8 mouse cellular contexts compared by ENCODE assay signal in the genomic region with DNA sequence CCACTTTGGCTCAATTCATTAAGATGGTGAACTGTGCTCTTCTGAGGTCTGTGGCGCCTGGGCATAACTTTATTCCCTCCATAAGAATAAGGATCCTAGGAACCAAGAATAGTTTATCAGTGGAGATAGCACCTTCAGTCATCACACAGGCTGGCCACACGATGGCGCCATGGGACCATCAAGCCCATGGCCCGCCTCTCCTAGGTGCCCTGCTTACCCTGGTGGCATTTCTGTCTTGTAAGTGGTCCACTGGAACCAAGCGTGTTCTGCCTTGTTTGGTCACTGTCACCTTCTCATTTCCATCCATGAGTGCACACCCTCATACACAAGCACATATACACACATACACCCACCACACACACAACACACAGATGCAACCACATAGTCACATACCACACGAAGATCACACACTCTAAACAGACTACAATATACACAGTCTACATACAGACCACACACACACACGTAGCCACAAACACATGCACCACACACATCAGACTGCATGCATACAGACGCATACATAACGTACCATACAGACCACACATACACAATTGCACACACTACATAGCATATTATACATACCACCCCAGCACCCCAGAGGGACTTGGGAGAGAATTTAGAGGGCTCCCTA.
DNase-seq lines count a peak whose midpoint lies in the region; ATAC-seq and TF ChIP-seq lines count a peak whose summit lies in the region.
"Had no signal": no experiment of that assay in that cellular context is flagged by ENCODE, and none has a peak within 500 bp of the region (broad histone marks: within the 10 kb centered on the region; RNA-seq: fewer than 3 reads in every experiment).

No protein-coding gene starts in this region.

- H3K36me3 ChIP-seq in E14TG2a.4 (ENCODE audit: insufficient read depth, low read length) = no peaks in the 10 kb centered on the region
- no peaks in the 10 kb centered on the region for H3K36me3 ChIP-seq in kidney, embryonic 16.5 days (ENCODE audit: insufficient read depth, low read length)
- H3K36me3 ChIP-seq in lung, postnatal 0 days (ENCODE audit: insufficient read depth, low read length) = no peaks in the 10 kb centered on the region
- H3K36me3 ChIP-seq: heart, embryonic 15.5 days had no signal

- TF ChIP-seq POLR2A in cerebellum, adult 2 months (IDR thresholded peaks at IDR 0.05; ENCODE audit: borderline replicate concordance, insufficient read depth, low read length) = no peak

- H3K9me3 ChIP-seq in E14TG2a.4 (ENCODE audit: low read length) = no peaks in the 10 kb centered on the region
- H3K9me3 ChIP-seq in kidney, embryonic 16.5 days (ENCODE audit: low read length) = no peaks in the 10 kb centered on the region
- no peaks in the 10 kb centered on the region for H3K9me3 ChIP-seq in lung, postnatal 0 days (ENCODE audit: low read length)
- H3K9me3 ChIP-seq: heart, embryonic 15.5 days had no signal

- no peak for TF ChIP-seq EP300 in lung, postnatal 0 days (IDR thresholded peaks at IDR 0.05)

- peak; percentile 61 for DNase-seq in 416B (ENCODE audit: low read depth)
- DNase-seq in cerebellum, adult 2 months = peak; percentile 7 to 21
- peak; percentile 31 for DNase-seq in forelimb bud, embryonic 11.5 days (ENCODE audit: low read depth, low spot score)
- DNase-seq in lung, postnatal 0 days (ENCODE audit: low spot score) = peak; percentile 58
- peak; percentile 68 for DNase-seq in retina, postnatal 1 day

- ATAC-seq in kidney, embryonic 16.5 days (ENCODE audit: low FRiP score, low TSS enrichment) = peak; percentile 57; the same call in 1 of the 2 replicates
- ATAC-seq in lung, postnatal 0 days = no peak

- H3K4me3 ChIP-seq in E14TG2a.4 (replicated peaks; ENCODE audit: low read length) = no peak overlapping the region
- H3K4me3 ChIP-seq in cerebellum, adult 2 months (replicated peaks; ENCODE audit: insufficient read depth, low read depth, low read length) = no peak overlapping the region
- no peak overlapping the region for H3K4me3 ChIP-seq in kidney, embryonic 16.5 days (ENCODE audit: low read length)
- H3K4me3 ChIP-seq in lung, postnatal 0 days (ENCODE audit: low read depth, low read length) = no peak overlapping the region
- H3K4me3 ChIP-seq: heart, embryonic 15.5 days had no signal

- peaks cover 16% of the 10 kb centered on the region for H3K4me1 ChIP-seq in E14TG2a.4 (replicated peaks; ENCODE audit: low read depth, low read length)
- no peaks in the 10 kb centered on the region for H3K4me1 ChIP-seq in cerebellum, adult 2 months (ENCODE audit: control insufficient read depth, insufficient read depth, low read length)
- no peaks in the 10 kb centered on the region for H3K4me1 ChIP-seq in kidney, embryonic 16.5 days (ENCODE audit: insufficient read depth, low read length)
- H3K4me1 ChIP-seq in lung, postnatal 0 days (ENCODE audit: insufficient read depth, low read depth, low read length) = no peaks in the 10 kb centered on the region
- H3K4me1 ChIP-seq: heart, embryonic 15.5 days had no signal

- 38% methylated on average over 9 of the region's 9 CpGs for WGBS in cerebellum, adult 2 months
- 42% methylated on average over 9 of the region's 9 CpGs for WGBS in kidney, embryonic 16.5 days
- WGBS in lung, postnatal 0 days = 38% methylated on average over 9 of the region's 9 CpGs

- TF ChIP-seq CTCF in E14TG2a.4 (conservative IDR thresholded peaks at IDR 0.05; ENCODE audit: low read length) = peak; percentile 51
- TF ChIP-seq CTCF in cerebellum, adult 2 months (IDR thresholded peaks at IDR 0.05; ENCODE audit: borderline replicate concordance, insufficient read depth, low read depth, low read length) = peak; percentile 81
- TF ChIP-seq CTCF in lung, postnatal 0 days (IDR thresholded peaks at IDR 0.05) = peak; percentile 89

- H3K4me2 ChIP-seq in kidney, embryonic 16.5 days (replicated peaks; ENCODE audit: low read depth, low read length) = no peak overlapping the region
- H3K4me2 ChIP-seq in lung, postnatal 0 days (replicated peaks; ENCODE audit: low read depth, low read length) = no peak overlapping the region
- H3K4me2 ChIP-seq: heart, embryonic 15.5 days had no signal

- H3K27ac ChIP-seq in cerebellum, adult 2 months (ENCODE audit: insufficient read depth, low read length) = no peak overlapping the region
- no peak overlapping the region for H3K27ac ChIP-seq in kidney, embryonic 16.5 days (ENCODE audit: low read length)
- no peak overlapping the region for H3K27ac ChIP-seq in lung, postnatal 0 days (ENCODE audit: low read length)
- H3K27ac ChIP-seq: heart, embryonic 15.5 days had no signal

- H3K9ac ChIP-seq in kidney, embryonic 16.5 days (replicated peaks; ENCODE audit: low read length) = no peak overlapping the region
- H3K9ac ChIP-seq in lung, postnatal 0 days (replicated peaks; ENCODE audit: low read depth) = no peak overlapping the region
- H3K9ac ChIP-seq: heart, embryonic 15.5 days had no signal

- peaks cover 13% of the 10 kb centered on the region for H3K27me3 ChIP-seq in E14TG2a.4 (ENCODE audit: insufficient read depth, low read length)
- H3K27me3 ChIP-seq in cerebellum, adult 2 months (ENCODE audit: control insufficient read depth, insufficient read depth, low read length) = peaks cover 2% of the 10 kb centered on the region; the same call in 1 of the 2 replicates
- H3K27me3 ChIP-seq in kidney, embryonic 16.5 days (ENCODE audit: insufficient read depth, low read length) = peaks cover 2% of the 10 kb centered on the region; the same call in 1 of the 2 replicates
- H3K27me3 ChIP-seq in lung, postnatal 0 days (replicated peaks; ENCODE audit: insufficient read depth, low read length) = no peaks in the 10 kb centered on the region

Comparison
In these comparisons a context has a peak if more than half of its experiments do, and no peak if none do; other contexts are left out.
1. DNase-seq: peak in every context shown above with its lines; median percentile 68 in retina, postnatal 1 day; 61 in 416B; 58 in lung, postnatal 0 days; 31 in forelimb bud, embryonic 11.5 days; 14 in cerebellum, adult 2 months.